Mouse (Mus musculus): ENCODE measurements around the gene Gnat1.

Gene Gnat1

GRCm38 (mm10) chr9:107644495-107645152, 34.9 kb downstream of the Gnat1 start:
- peak; percentile 98 for DNase-seq

- DNase-seq: no peak
Observed at GRCm38 (mm10) chr9:107643544-107644214, 35.8 kb downstream of the Gnat1 start.

DNA sequence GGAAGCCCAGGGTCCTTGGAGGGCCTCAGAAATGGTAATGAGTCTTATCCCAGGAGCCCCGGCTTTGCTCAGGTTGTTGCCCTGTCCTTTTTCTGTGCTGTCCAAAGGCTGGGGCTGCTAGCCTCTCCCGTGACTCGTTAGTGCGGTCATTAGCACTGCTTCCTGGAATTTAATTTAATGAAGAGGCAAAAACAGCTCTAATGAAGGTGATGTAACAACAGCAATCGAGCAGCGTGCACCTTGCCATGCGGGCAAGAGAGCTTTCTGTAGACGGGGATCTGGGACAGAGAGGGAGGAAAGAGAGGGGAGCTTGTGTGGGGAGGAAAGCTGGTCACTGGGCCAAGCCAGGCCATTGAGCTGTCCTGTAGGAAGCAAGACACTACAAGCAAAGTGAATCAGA, 37.8 kb downstream of the Gnat1 start:
- DNase-seq: peak; percentile 89

- DNase-seq: peak; percentile 98
Observed at GRCm38 (mm10) chr9:107640257-107640772, 39.2 kb downstream of the Gnat1 start.

DNA sequence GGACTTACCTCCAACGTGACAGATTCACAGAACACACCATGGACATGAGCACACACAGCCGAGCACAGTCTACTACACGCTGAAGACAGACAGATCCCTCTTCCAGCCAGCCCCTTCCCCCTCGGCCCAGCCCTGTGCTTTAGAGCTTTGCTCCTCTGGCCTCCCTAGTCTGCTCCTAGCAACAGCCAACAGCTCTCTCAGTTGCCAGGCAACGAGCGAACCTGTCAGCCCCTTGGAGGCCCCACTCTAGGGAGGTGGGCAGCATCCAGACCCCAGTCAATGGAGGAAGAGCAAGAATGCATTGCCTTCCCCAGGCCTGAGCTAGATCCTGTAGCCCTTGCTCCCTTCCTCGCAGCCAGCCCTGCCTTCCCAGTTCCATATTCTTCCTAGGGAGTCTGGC, 42.4 kb downstream of the Gnat1 start:
- DNase-seq: peak; percentile 89

- peak; percentile 100 for DNase-seq
Observed at GRCm38 (mm10) chr9:107635279-107636028, 44.1 kb downstream of the Gnat1 start, which contains the start of gene Gnai2. Gene Gnai2 (minus strand): TSS chr9:107635367.

GRCm38 (mm10) chr9:107634406-107635278, 44.9 kb downstream of the Gnat1 start:
- peak; percentile 91 for DNase-seq

DNA sequence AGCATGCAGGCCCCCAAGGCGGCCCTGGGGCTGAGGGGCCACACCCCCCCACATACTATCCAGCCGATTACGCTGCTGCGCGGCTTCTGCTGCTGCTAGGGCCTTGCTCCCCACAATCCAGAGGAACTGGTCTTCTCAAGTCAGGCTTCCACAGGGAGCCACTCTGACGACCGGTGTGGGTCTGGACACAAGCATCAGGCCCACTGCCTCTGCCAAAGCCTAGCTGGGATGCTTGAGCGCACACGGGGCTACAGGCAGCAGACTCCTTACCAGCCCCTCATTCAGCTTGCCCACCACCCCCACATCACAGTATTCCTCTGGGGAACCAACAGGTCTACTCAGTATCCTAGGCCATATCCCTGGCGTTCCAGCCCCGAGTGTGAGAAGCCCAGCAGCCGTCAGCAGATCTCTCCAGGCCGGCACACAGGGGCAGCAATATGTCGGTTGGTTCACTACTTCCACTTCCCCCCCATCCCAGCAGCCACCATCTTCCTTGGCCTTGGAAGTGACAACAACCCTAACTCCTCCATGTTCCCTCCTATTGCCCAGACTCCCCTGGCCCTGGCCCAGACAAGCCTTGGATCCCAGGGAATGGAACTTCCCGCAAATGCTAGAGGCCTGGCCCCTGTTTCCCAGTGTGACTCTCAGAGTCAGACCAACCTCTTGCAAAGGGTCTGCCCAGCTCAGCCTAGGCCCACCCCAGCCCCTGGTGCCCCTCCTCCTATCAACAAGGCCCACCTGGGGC, 45.7 kb downstream of the Gnat1 start:
- DNase-seq: peak; percentile 97

GRCm38 (mm10) chr9:107633091-107633660, 46.3 kb downstream of the Gnat1 start:
- DNase-seq: peak; percentile 99

GRCm38 (mm10) chr9:107632478-107632877, 47.0 kb downstream of the Gnat1 start:
- DNase-seq: peak; percentile 98

GRCm38 (mm10) chr9:107631861-107632260, 47.7 kb downstream of the Gnat1 start:
- peak; percentile 95 for DNase-seq

DNA sequence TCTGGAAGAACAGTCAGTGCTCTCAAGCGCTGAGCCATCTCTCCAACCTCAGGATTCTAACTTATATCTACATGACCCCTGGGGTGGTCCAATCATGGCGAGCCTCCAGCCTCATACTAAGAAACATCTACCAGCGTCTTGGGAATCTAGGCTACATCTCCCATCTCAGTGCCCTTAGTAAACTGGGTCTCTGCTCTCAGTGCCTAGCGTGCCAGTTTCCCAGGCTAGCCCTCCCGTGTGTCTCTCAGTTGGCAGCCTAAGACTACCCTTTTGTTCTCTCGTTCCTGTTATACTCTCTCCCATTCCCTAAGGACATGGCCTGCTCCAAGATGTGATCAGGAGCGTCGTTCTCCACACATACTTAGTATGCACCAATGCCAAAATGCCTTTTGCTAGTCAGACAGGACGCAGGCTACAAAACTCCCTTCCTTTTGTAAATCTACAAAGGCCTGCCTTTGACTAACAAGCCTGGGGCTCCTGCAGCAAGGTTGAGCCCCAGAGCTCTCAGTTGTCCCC, 48.1 kb downstream of the Gnat1 start:
- DNase-seq: peak; percentile 92

DNA sequence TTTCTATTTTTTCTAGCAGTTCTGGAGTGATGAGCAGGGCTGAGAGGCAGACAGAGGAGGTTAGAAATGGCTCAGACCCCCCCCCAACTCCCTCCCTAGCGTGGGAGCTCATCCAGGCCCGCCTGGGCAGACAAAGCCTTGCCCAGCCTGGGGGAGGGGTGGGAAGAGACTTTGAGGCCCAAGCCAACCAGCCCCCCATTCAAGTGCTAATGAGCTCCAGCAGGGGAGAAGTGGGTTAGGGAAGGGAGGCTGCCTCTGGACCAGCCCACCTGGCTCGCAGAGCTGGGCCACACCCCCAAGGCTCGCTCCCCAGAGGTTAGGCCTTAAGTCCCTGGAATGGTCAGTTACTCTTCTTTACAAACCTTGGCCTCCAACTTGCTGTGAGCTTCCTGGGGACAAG, 48.9 kb downstream of the Gnat1 start:
- DNase-seq: peak; percentile 96

GRCm38 (mm10) chr9:107629901-107630425, 49.5 kb downstream of the Gnat1 start:
- peak; percentile 94 for DNase-seq

GRCm38 (mm10) chr9:107629411-107629730, 50.1 kb downstream of the Gnat1 start:
- no peak for DNase-seq

DNA sequence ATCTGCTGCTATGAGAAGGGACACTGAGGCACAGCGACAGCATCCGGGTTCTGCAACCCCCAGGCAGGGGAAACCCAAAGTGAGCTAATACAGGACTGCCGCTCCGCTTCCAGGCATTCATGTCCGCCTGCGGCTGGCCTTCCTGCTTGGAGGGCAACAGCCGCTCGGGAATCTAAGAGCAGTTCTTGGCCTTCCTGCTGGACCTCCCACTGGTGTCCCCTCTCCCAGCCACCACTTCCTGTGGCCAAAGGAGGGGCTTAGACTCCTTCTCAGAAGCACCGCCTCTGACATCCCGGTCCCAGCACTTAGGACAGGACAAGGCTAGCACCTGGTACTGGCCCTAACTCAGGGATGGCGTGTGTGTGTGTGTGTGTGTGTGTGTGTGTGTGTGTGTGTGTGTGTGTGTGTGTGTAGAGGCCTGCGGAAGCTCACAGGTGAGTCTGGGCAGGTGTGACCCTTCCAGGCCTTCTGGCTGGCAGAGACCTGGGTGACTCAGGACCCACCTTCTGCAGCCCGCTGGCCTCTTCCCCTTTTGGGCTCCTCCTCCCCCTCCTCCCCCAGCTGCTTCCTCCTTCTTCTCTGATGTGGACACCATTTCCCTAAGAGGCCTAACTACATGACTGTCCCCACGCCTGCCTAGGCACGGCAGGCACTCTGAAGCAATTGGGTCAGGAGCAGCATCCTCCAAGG, 50.6 kb downstream of the Gnat1 start:
- peak; percentile 99 for DNase-seq

GRCm38 (mm10) chr9:107627387-107628255, 51.9 kb downstream of the Gnat1 start:
- peak; percentile 96 for DNase-seq

- peak; percentile 98 for DNase-seq
Observed at GRCm38 (mm10) chr9:107626844-107627277, 52.7 kb downstream of the Gnat1 start.

DNA sequence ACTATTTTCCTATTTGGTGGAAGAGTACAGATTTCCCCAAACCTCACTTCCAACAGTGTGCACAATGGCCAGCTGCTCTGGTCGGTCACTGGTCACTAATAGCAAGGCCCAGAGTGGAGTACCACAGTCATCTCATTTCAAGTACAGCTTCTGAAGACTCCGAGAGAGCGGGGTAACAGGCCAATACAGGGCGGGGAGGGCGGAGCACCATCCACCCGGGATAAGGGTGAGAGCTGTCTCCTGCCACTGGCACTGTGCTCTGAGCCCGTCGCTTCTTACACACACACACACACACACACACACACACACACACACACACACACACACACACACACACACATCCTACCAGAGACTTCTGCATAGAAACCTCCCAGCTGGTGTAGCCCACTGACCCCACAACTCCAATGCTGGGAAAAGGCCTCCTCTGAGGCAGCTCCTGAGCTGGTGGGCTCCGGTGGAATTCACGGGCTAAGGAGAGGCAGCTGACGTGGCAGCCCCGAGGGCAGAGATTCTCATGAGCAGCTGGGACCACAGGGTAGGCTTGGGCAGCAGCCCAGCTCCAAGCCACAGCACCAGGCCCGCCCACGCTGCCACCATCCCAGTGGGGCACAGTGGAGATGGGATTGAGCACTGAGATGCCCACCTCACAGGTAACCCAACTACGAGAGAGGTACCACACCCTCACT, 53.2 kb downstream of the Gnat1 start:
- peak; percentile 95 for DNase-seq
